Mouse (Mus musculus) inflammation-experienced regulatory T-cells, adult 16 weeks (primary cell): ENCODE data around the gene Gm14862. TPM values are rescaled to one million over a fixed set of nuclear protein-coding genes. Genes with fewer than 3 reads are reported as not detected.

Source experiments
- polyA plus RNA-seq: library from polyadenylated mRNA; unstranded; fragments of 100-300 nt; shearing (Covaris generic); gene quantifications from one replicate; pipeline ENCODE4 v1.2.1, GENCODE M21; 2017

Gene Gm14862
- polyA plus RNA-seq, result not detected

DNA sequence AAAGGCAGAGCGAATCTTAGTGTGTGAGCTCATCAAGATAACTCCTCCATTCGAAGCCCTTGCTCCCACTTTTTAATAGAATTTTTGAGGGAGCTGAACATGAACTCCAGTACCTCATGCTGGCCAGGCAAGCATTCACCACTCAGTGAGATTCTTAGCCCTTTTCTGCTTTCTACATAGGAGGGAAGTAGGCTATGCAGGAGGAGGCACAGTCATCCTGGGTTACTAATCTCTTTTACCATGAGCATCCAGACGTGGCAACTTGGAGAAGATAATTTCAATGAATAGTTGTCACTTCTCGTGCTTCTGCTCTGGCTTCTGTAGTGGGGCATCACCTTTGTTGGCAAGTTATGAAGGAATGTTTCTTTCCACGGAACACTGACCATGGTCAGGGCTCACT, at the start of gene Gm14862:
TSS of gene Gm14862 (minus strand) at position 134 of the 400 bp plus-strand sequence.

DNA sequence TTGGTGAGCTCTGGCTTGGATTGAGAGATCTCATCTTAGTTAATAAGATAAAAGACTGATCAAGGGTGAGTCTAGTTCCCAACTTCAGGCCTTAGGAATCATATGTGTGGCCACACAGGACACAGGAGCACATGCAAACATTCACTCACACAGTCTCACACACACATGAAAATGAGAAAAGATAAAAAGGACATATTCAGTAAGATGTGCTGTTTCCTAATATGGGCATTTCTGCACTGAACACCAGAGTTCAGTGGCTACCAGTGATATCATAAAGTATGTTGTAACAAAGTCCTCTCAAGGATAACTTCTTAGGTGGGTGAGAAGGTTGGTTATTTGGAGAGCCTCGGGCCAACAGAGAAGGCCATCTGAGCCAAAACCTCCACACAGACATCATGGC, 26.8 kb upstream of the Gm14862 start, which contains the start of gene H2al1m:
TSS of gene H2al1m (plus strand) at position 301 of the 400 bp plus-strand sequence.

DNA sequence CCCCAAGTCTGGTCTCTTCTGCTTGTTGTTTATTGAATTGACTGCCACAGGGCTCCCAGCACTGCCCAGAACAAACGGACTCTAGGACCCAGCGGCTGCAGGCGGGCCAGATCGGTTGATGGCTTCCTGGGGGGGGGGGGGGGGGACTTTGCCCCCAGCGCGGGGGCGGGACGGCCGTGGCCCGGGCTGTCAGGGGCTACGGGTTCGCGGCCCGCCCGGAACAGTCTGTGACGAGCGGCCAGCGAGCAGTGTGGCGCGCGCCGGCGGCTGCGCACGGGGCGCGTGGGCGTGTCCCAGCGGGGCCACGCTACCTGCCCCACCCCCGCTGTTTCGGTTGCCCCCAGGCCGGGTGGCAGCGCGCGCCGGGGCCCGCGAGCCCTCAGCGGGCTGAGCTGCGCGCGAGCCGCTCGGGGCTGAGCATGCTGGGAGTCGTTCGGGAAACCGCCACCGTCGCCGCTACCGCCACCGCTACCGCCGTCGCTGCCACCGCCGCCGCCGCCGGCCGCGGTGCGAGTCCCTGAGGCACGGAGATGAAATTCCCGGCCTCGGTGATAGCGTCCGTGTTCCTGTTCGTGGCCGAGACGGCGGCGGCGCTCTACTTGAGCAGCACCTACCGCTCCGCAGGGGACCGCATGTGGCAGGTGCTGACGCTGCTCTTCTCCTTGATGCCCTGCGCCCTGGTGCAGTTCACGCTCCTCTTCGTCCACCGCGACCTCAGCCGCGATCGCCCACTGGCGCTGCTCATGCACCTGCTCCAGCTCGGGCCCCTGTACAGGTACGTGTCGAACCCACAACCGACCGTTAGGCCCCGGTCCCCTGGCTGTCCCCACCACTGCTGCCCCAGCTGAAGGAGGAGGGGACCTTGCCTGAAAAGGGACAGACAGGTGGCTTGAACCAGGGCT, 16.0 kb upstream of the Gm14862 start, which contains the start of gene Xk:
TSS of gene Xk (plus strand) at position 297 of the 902 bp plus-strand sequence.

Other genes starting within 250 kb of the Gm14862 start
- not detected for gene Fthl17e, start 223.4 kb downstream of the Gm14862 start, polyA plus RNA-seq
- not detected for gene Fthl17f, start 193.9 kb downstream of the Gm14862 start, polyA plus RNA-seq
- gene 4930402K13Rik, start 152.3 kb downstream of the Gm14862 start, polyA plus RNA-seq, result not detected
- 0.43 TPM for gene Lancl3, start 57.0 kb downstream of the Gm14862 start, polyA plus RNA-seq
- 0.85 TPM for gene Xk, start 15.9 kb upstream of the Gm14862 start, polyA plus RNA-seq
- gene H2al1m, start 26.9 kb upstream of the Gm14862 start, polyA plus RNA-seq, result not detected
- not detected for gene H2al1k, start 93.7 kb upstream of the Gm14862 start, polyA plus RNA-seq
- 65.2 TPM for gene Cybb, start 230.9 kb upstream of the Gm14862 start, polyA plus RNA-seq